Mouse (Mus musculus) mouse trophoblast stem cell (cell line): ENCODE measurements around the gene Farp1.

ENCODE experiments used
- in situ Hi-C, 2 experiments: fragments of 300-500 bp; cut with MseI, MboI; formaldehyde crosslinking; loops; 2 replicates in 1 of 2; 3 replicates in 1 of 2; pipeline ENCODE4 v1.15.1; 2025

The Farp1 gene

GRCm38 (mm10) chr14:121219226-121220039 lies 184.4 kb downstream of the Farp1 start:
- in situ Hi-C loops, result no loop called here

GRCm38 (mm10) chr14:121220040-121220322 lies 185.0 kb downstream of the Farp1 start:
- in situ Hi-C loops, result no loop called here

GRCm38 (mm10) chr14:121220723-121221122 lies 185.7 kb downstream of the Farp1 start:
- in situ Hi-C loops, result no loop called here

GRCm38 (mm10) chr14:121225804-121226203 lies 190.8 kb downstream of the Farp1 start:
- in situ Hi-C loops, result no loop called here

- in situ Hi-C loops, result no loop called here
Measured at GRCm38 (mm10) chr14:121229036-121229773, 194.2 kb downstream of the Farp1 start.

GRCm38 (mm10) chr14:121231232-121231631 lies 196.2 kb downstream of the Farp1 start:
- in situ Hi-C loops, result no loop called here

GRCm38 (mm10) chr14:121234741-121235307 lies 199.8 kb downstream of the Farp1 start:
- in situ Hi-C loops, result no loop called here

- in situ Hi-C loops, result no loop called here
Measured at GRCm38 (mm10) chr14:121236736-121237135, 201.7 kb downstream of the Farp1 start.

GRCm38 (mm10) chr14:121238727-121239126 lies 203.7 kb downstream of the Farp1 start:
- in situ Hi-C loops, result no loop called here

- in situ Hi-C loops, result no loop called here
Measured at GRCm38 (mm10) chr14:121239386-121239785, 204.4 kb downstream of the Farp1 start.

GRCm38 (mm10) chr14:121244104-121244503 lies 209.1 kb downstream of the Farp1 start:
- in situ Hi-C loops, result no loop called here

- in situ Hi-C loops, result no loop called here
Measured at GRCm38 (mm10) chr14:121246048-121246731, 211.2 kb downstream of the Farp1 start.

GRCm38 (mm10) chr14:121247287-121247686 lies 212.3 kb downstream of the Farp1 start:
- in situ Hi-C loops, result no loop called here

- in situ Hi-C loops, result no loop called here
Measured at GRCm38 (mm10) chr14:121248346-121248745, 213.3 kb downstream of the Farp1 start.

GRCm38 (mm10) chr14:121251099-121251498 lies 216.1 kb downstream of the Farp1 start:
- in situ Hi-C loops, result no loop called here

- in situ Hi-C loops, result no loop called here
Measured at GRCm38 (mm10) chr14:121251708-121252107, 216.7 kb downstream of the Farp1 start.

- in situ Hi-C loops, result no loop called here
Measured at GRCm38 (mm10) chr14:121252542-121252941, 217.5 kb downstream of the Farp1 start.

- in situ Hi-C loops, result no loop called here
Measured at GRCm38 (mm10) chr14:121254869-121255268, 219.9 kb downstream of the Farp1 start.

- in situ Hi-C loops, result no loop called here
Measured at GRCm38 (mm10) chr14:121255469-121255868, 220.5 kb downstream of the Farp1 start.

GRCm38 (mm10) chr14:121256896-121257295 lies 221.9 kb downstream of the Farp1 start:
- in situ Hi-C loops, result no loop called here

GRCm38 (mm10) chr14:121259332-121259731 lies 224.3 kb downstream of the Farp1 start:
- in situ Hi-C loops, result no loop called here

GRCm38 (mm10) chr14:121259789-121260188 lies 224.8 kb downstream of the Farp1 start:
- in situ Hi-C loops, result no loop called here
